Mouse (Mus musculus): ENCODE data around the gene Ddah2.

GRCm38 (mm10) chr17:35080710-35081109, 21.9 kb downstream of the Ddah2 start:
- TF ChIP-seq GATA1 (IDR thresholded peaks at IDR 0.05; ENCODE audit: borderline replicate concordance, low read length) = no peak
- TF ChIP-seq CTCF (IDR thresholded peaks at IDR 0.05; ENCODE audit: low read depth, low read length) = no peak
- TF ChIP-seq POLR2AphosphoS5 (IDR thresholded peaks at IDR 0.05; ENCODE audit: insufficient replicate concordance, low read depth, low read length) = no peak
- TF ChIP-seq TAL1 (conservative IDR thresholded peaks at IDR 0.05; ENCODE audit: low read depth, low read length) = no peak
- TF ChIP-seq GATA2 (IDR thresholded peaks at IDR 0.05; ENCODE audit: borderline replicate concordance, low read depth, low read length) = no peak
